Mouse (Mus musculus) heart, adult 2 months (tissue): Measurements from ENCODE around the gene Ttc41. TPM values are rescaled to one million over a fixed set of nuclear protein-coding genes. Genes with fewer than 3 reads are reported as not detected.

ENCODE experiments used
- DNase-seq, 2 experiments: peaks; one replicate each; pipeline ENCODE4 v3.0.0; 2021
- H3K27ac ChIP-seq: fragments of 200-600 bp; 2 replicates; pipeline ENCODE4 v1.8.1; 2022
- H3K27me3 ChIP-seq: fragments of 200-500 bp; 2 replicates; pipeline ENCODE4 v1.6.1; 2012; ENCODE audit warnings: mild to moderate bottlenecking, low read length, inconsistent platforms, mixed read lengths; ENCODE audit not compliant: control insufficient read depth, insufficient read depth
- H3K36me3 ChIP-seq: fragments of 200-500 bp; 2 replicates; pipeline ENCODE4 v1.6.1; 2012; ENCODE audit warnings: low read length, inconsistent platforms; ENCODE audit not compliant: control insufficient read depth, insufficient read depth
- H3K4me1 ChIP-seq: fragments of 200-500 bp; 2 replicates; pipeline ENCODE4 v1.6.1; 2011; ENCODE audit warnings: low read length; ENCODE audit not compliant: control insufficient read depth, insufficient read depth
- H3K4me3 ChIP-seq: fragments of 200-600 bp; 2 replicates; pipeline ENCODE4 v1.8.1; 2022
- H3K79me2 ChIP-seq: fragments of 200-500 bp; replicated peaks from 2 replicates; pipeline ENCODE4 v1.6.1; 2012; ENCODE audit warnings: mild to moderate bottlenecking, inconsistent platforms, low read length, moderate library complexity, mixed read lengths; ENCODE audit not compliant: control insufficient read depth, insufficient read depth
- H3K9ac ChIP-seq: fragments of 200-500 bp; 2 replicates; pipeline ENCODE4 v1.6.1; 2012; ENCODE audit warnings: low read depth, mild to moderate bottlenecking, control low read depth, inconsistent platforms, low read length, mixed read lengths
- CTCF ChIP-seq: fragments of 200-600 bp; IDR thresholded peaks from 2 replicates; pipeline ENCODE4 v1.8.1; 2022; ENCODE audit warnings: antibody characterized with exemption, mild to moderate bottlenecking, moderate library complexity
- EP300 ChIP-seq: fragments of 200-500 bp; IDR thresholded peaks from 2 replicates; pipeline ENCODE4 v1.6.1; 2011; ENCODE audit warnings: low read depth, low read length, control low read depth; ENCODE audit not compliant: insufficient read depth
- POLR2A ChIP-seq: fragments of 200-500 bp; IDR thresholded peaks from 2 replicates; pipeline ENCODE4 v1.6.1; 2011; ENCODE audit warnings: mild to moderate bottlenecking, low read depth, low read length, control low read depth; ENCODE audit not compliant: insufficient read depth
- WGBS: fragments of 180-500 bp; shearing (Covaris S2); methylation state at CpG from one replicate; pipeline ENCODE4 v1.1.7; 2018; 5-methylcytosine and 5-hydroxymethylcytosine counted together
- intact Hi-C: fragments of 180-260 bp; cut with DNase I; formaldehyde crosslinking; loops from one replicate; pipeline ENCODE4 v1.15.1; 2025
- polyA plus RNA-seq: library from polyadenylated mRNA; depleted of rRNA; stranded (reverse); fragments of >200 nt; gene quantifications from 2 replicates; pipeline ENCODE4 v1.2.3, GENCODE M21; 2012
- total RNA-seq, 2 experiments: library from RNA; stranded (reverse); gene quantifications; 2 replicates each; pipeline ENCODE4 v1.2.3; 2021

Ttc41 gene
- total and polyA plus RNA-seq, 3 experiments: 1.2 to 2.2 (median 2.1) TPM

DNA sequence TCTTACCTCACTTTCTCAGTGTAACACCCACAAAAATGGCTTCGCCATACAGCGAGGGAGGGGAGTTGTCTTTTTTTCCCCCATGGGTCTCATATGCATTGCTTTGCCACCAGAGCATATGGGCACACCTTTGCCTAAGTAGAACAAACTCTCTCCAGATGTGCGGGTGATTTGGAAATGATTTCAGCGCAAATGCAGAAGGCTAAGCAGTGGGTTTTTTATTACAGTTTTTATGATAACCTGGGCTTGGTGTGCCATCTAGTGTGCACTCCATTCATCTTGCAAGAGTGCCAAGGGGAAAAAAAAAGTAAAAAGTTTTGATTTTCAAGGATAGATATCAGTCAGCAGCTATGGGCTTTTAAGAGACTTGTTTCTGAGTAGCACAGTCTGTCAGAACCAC, 29.4 kb downstream of the Ttc41 start:
- Histone ChIP-seq H3K27ac (no peak overlapping the region), H3K4me1 (no peaks in the 10 kb centered on the region), H3K9ac (no peak overlapping the region), H3K27me3 (no peaks in the 10 kb centered on the region), H3K4me3 (no peak overlapping the region), H3K36me3 (no peaks in the 10 kb centered on the region), H3K79me2 (no peaks in the 10 kb centered on the region)
- no peak for DNase-seq
- TF ChIP-seq EP300 (no peak), POLR2A (no peak), CTCF (no peak)
- WGBS: 87% methylated on average over 4 of the region's 4 CpGs
- intact Hi-C loops: no loop called here

DNA sequence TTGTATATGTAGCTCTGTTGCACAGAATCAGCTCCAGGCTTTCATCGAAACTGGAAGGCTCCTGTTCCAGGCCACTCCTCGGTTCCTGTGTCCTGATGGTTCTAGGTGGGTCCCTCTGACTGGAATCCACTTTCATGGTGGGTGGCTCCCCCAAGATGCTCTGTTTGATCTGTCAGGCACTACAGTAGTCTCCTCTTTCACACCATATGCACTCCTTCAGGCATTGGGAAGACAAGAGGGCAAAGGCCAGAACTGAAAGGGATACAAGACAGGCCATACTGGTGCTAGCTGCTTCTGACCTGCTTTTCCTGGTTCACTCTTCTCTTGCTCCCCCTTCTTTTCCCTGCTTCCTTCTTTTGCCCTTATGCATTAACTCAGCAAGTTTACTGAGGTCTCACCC, 37.3 kb downstream of the Ttc41 start:
- TF ChIP-seq EP300 (no peak), POLR2A (no peak), CTCF (no peak)
- H3K36me3 ChIP-seq: no peaks in the 10 kb centered on the region
- DNase-seq: no peak
- WGBS: 96% methylated on average over 2 of the region's 2 CpGs
- H3K79me2 ChIP-seq: no peaks in the 10 kb centered on the region
- H3K27me3 ChIP-seq: no peaks in the 10 kb centered on the region
- H3K4me3 ChIP-seq: no peak overlapping the region
- no peak overlapping the region for H3K27ac ChIP-seq
- intact Hi-C loops: no loop called here
- no peak overlapping the region for H3K9ac ChIP-seq
- H3K4me1 ChIP-seq: no peaks in the 10 kb centered on the region

DNA sequence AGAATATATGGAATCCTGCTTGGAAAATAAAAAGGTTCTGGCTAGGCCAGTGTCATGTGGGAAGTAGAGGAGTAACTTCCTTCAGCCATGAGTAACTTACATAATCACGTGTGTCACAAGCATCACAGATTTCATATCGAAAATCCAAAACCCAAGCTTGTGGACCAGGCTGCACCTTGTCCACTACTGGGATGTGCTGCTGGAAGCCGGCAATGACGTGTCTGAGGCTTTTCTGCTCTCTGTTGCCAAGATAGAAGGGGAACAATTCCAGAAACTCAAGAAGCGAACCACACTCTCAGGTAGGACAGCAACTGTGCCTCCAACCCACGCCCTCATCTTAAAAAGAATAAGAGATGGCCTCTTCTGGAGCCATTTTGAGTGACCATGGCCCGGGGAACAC, 38.7 kb downstream of the Ttc41 start:
- 91% methylated on average over 7 of the region's 7 CpGs for WGBS
- Histone ChIP-seq H3K36me3 (no peaks in the 10 kb centered on the region), H3K4me1 (no peaks in the 10 kb centered on the region), H3K9ac (no peak overlapping the region), H3K79me2 (no peaks in the 10 kb centered on the region), H3K27ac (no peak overlapping the region), H3K27me3 (no peaks in the 10 kb centered on the region), H3K4me3 (no peak overlapping the region)
- DNase-seq: no peak
- intact Hi-C loops: no loop called here
- TF ChIP-seq EP300 (no peak), POLR2A (no peak), CTCF (no peak)

GRCm38 (mm10) chr10:86755816-86756502, 50.3 kb downstream of the Ttc41 start:
- intact Hi-C loops: no loop called here
- DNase-seq: peak in 1 of 2 experiments; percentile 55
- Histone ChIP-seq H3K36me3 (no peaks in the 10 kb centered on the region), H3K9ac (no peak overlapping the region), H3K27me3 (no peaks in the 10 kb centered on the region), H3K79me2 (no peaks in the 10 kb centered on the region), H3K27ac (peak overlapping the region; percentile 40), H3K4me1 (no peaks in the 10 kb centered on the region), H3K4me3 (no peak overlapping the region)
- no peak for TF ChIP-seq CTCF
- WGBS: 53% methylated on average over 6 of the region's 6 CpGs

GRCm38 (mm10) chr10:86757724-86758123, 52.1 kb downstream of the Ttc41 start:
- no peak for DNase-seq
- WGBS: 89% methylated on average over 1 of the region's 1 CpGs
- H3K9ac ChIP-seq: no peak overlapping the region
- no peaks in the 10 kb centered on the region for H3K4me1 ChIP-seq
- H3K27ac ChIP-seq: no peak overlapping the region
- H3K79me2 ChIP-seq: no peaks in the 10 kb centered on the region
- H3K27me3 ChIP-seq: no peaks in the 10 kb centered on the region
- H3K4me3 ChIP-seq: no peak overlapping the region
- TF ChIP-seq EP300: no peak
- no peak for TF ChIP-seq POLR2A
- TF ChIP-seq CTCF: no peak
- H3K36me3 ChIP-seq: no peaks in the 10 kb centered on the region
- intact Hi-C loops: no loop called here

DNA sequence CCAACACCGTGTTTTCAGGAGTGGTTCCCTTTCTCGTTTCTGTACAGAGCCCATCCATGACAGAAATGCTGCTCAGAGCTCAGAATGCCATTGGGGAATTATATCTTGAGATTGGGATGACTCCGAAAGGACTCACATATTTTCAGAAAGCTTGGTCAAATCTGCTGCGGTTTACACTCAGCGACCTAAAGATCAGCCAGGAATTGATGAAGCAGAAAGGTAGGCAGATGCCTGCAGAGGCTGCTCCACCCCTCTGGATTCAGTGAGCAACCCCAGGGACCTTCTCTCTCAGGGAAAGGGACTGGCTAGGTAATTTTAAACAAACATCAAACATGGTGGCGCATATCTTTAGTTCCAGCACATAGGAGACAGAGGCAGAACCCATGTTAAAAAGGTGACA, 52.6 kb downstream of the Ttc41 start:
- intact Hi-C loops: no loop called here
- Histone ChIP-seq H3K79me2 (no peaks in the 10 kb centered on the region), H3K9ac (no peak overlapping the region), H3K4me1 (no peaks in the 10 kb centered on the region), H3K4me3 (no peak overlapping the region), H3K36me3 (no peaks in the 10 kb centered on the region), H3K27ac (no peak overlapping the region), H3K27me3 (no peaks in the 10 kb centered on the region)
- no peak for DNase-seq
- TF ChIP-seq POLR2A: no peak
- TF ChIP-seq EP300: no peak
- TF ChIP-seq CTCF: no peak
- WGBS: 85% methylated on average over 6 of the region's 6 CpGs
